Mouse (Mus musculus): ENCODE results near the gene Gm18596. TPM values are rescaled to one million over a fixed set of nuclear protein-coding genes. Genes with fewer than 3 reads are reported as not detected.

Gene Gm18596
- polyA plus RNA-seq, 1 experiment from 2014 or later, result not detected

GRCm38 (mm10) chr10:77697133-77697532 lies 45.3 kb downstream of the Gm18596 start, which contains the start of gene Gm9508:
Gene Gm9508, minus strand, starts transcription at chr10:77697233.
- Histone ChIP-seq H3K4me2 (no peak within 1 kb of the TSS), H3K9me3 (peaks cover 9% of the 10 kb centered on the region; the same call in 1 of the 2 replicates), H3K27me3 (no peaks in the 10 kb centered on the region), H3K36me3 (no peaks in the 10 kb centered on the region), H3K9ac (no peak within 1 kb of the TSS), H3K4me3 (no peak within 1 kb of the TSS), H3K4me1 (replicated peaks) (no peaks in the 10 kb centered on the region), H3K27ac (replicated peaks) (no peak within 1 kb of the TSS)
- 34% methylated on average over 4 of the region's 4 CpGs for WGBS
- ATAC-seq (ENCODE audit: low read depth), result no peak

Other genes with a start within 250 kb of the Gm18596 start
- 41.4 and 43.5 TPM in 2 replicates for gene Fam207a, start 226.9 kb downstream of the Gm18596 start, polyA plus RNA-seq (2015; fragmentation: Nextera tagmentation; extraction: Ambion mirVana)
- gene Itgb2, start 212.4 kb downstream of the Gm18596 start, polyA plus RNA-seq (2015; fragmentation: Nextera tagmentation; extraction: Ambion mirVana), result 1.0 TPM in 2 replicates
- gene Pttg1ip, start 160.9 kb downstream of the Gm18596 start, polyA plus RNA-seq (2015; fragmentation: Nextera tagmentation; extraction: Ambion mirVana), result 78.9 and 79.7 TPM in 2 replicates
- gene Sumo3, start 136.5 kb downstream of the Gm18596 start, polyA plus RNA-seq (2015; fragmentation: Nextera tagmentation; extraction: Ambion mirVana), result 248 and 252 TPM in 2 replicates
- 2.0 and 8.6 TPM in 2 replicates for gene Gm49325, start 136.4 kb downstream of the Gm18596 start, polyA plus RNA-seq (2015; fragmentation: Nextera tagmentation; extraction: Ambion mirVana)
- 86.8 and 87.9 TPM in 2 replicates for gene Ube2g2, start 120.4 kb downstream of the Gm18596 start, polyA plus RNA-seq (2015; fragmentation: Nextera tagmentation; extraction: Ambion mirVana)
- 0.48 and 2.0 TPM in 2 replicates for gene Tspear, start 56.1 kb downstream of the Gm18596 start, polyA plus RNA-seq (2015; fragmentation: Nextera tagmentation; extraction: Ambion mirVana)
- gene Gm19402, start 51.9 kb downstream of the Gm18596 start, polyA plus RNA-seq (2015; fragmentation: Nextera tagmentation; extraction: Ambion mirVana), result not detected in 2 replicates
- gene Gm9508, start 45.4 kb downstream of the Gm18596 start, polyA plus RNA-seq (2015; fragmentation: Nextera tagmentation; extraction: Ambion mirVana), result not detected in 2 replicates
- not detected in 2 replicates for gene Gm10272, start 36.0 kb downstream of the Gm18596 start, polyA plus RNA-seq (2015; fragmentation: Nextera tagmentation; extraction: Ambion mirVana)
- gene Gm10024, start 31.2 kb downstream of the Gm18596 start, polyA plus RNA-seq (2015; fragmentation: Nextera tagmentation; extraction: Ambion mirVana), result not detected in 2 replicates
- not detected in 2 replicates for gene Gm10142, start 26.8 kb downstream of the Gm18596 start, polyA plus RNA-seq (2015; fragmentation: Nextera tagmentation; extraction: Ambion mirVana)
- gene Krtap12-1, start 22.0 kb downstream of the Gm18596 start, polyA plus RNA-seq (2015; fragmentation: Nextera tagmentation; extraction: Ambion mirVana), result not detected in 2 replicates
- gene Gm10100, start 16.2 kb downstream of the Gm18596 start, polyA plus RNA-seq (2015; fragmentation: Nextera tagmentation; extraction: Ambion mirVana), result not detected in 2 replicates
- not detected in 2 replicates for gene Gm9736, start 8.7 kb upstream of the Gm18596 start, polyA plus RNA-seq (2015; fragmentation: Nextera tagmentation; extraction: Ambion mirVana)
- gene Gm3233, start 17.0 kb upstream of the Gm18596 start, polyA plus RNA-seq (2015; fragmentation: Nextera tagmentation; extraction: Ambion mirVana), result not detected in 2 replicates
- gene Gm3238, start 28.7 kb upstream of the Gm18596 start, polyA plus RNA-seq (2015; fragmentation: Nextera tagmentation; extraction: Ambion mirVana), result not detected in 2 replicates
- gene Gm7138, start 34.3 kb upstream of the Gm18596 start, polyA plus RNA-seq (2015; fragmentation: Nextera tagmentation; extraction: Ambion mirVana), result not detected in 2 replicates
- gene Gm3250, start 39.9 kb upstream of the Gm18596 start, polyA plus RNA-seq (2015; fragmentation: Nextera tagmentation; extraction: Ambion mirVana), result not detected in 2 replicates
- not detected in 2 replicates for gene Gm7137, start 45.6 kb upstream of the Gm18596 start, polyA plus RNA-seq (2015; fragmentation: Nextera tagmentation; extraction: Ambion mirVana)
- not detected in 2 replicates for gene Gm9639, start 52.4 kb upstream of the Gm18596 start, polyA plus RNA-seq (2015; fragmentation: Nextera tagmentation; extraction: Ambion mirVana)
- not detected in 2 replicates for gene Gm19668, start 56.5 kb upstream of the Gm18596 start, polyA plus RNA-seq (2015; fragmentation: Nextera tagmentation; extraction: Ambion mirVana)
- not detected in 2 replicates for gene Gm9507, start 69.2 kb upstream of the Gm18596 start, polyA plus RNA-seq (2015; fragmentation: Nextera tagmentation; extraction: Ambion mirVana)
- gene Gm2696, start 72.0 kb upstream of the Gm18596 start, polyA plus RNA-seq (2015; fragmentation: Nextera tagmentation; extraction: Ambion mirVana), result not detected in 2 replicates
- not detected in 2 replicates for gene Krtap10-4, start 84.5 kb upstream of the Gm18596 start, polyA plus RNA-seq (2015; fragmentation: Nextera tagmentation; extraction: Ambion mirVana)
- not detected in 2 replicates for gene Krtap10-10, start 93.3 kb upstream of the Gm18596 start, polyA plus RNA-seq (2015; fragmentation: Nextera tagmentation; extraction: Ambion mirVana)
- gene Gm36176, start 104.2 kb upstream of the Gm18596 start, polyA plus RNA-seq (2015; fragmentation: Nextera tagmentation; extraction: Ambion mirVana), result not detected in 2 replicates
- gene Gm10318, start 110.2 kb upstream of the Gm18596 start, polyA plus RNA-seq (2015; fragmentation: Nextera tagmentation; extraction: Ambion mirVana), result not detected in 2 replicates
- not detected in 2 replicates for gene Gm3285, start 119.3 kb upstream of the Gm18596 start, polyA plus RNA-seq (2015; fragmentation: Nextera tagmentation; extraction: Ambion mirVana)
- 11.5 and 12.1 TPM in 2 replicates for gene Lrrc3, start 159.9 kb upstream of the Gm18596 start, polyA plus RNA-seq (2015; fragmentation: Nextera tagmentation; extraction: Ambion mirVana)
- gene Trpm2, start 227.9 kb upstream of the Gm18596 start, polyA plus RNA-seq (2015; fragmentation: Nextera tagmentation; extraction: Ambion mirVana), result 4.1 and 4.9 TPM in 2 replicates
- gene 1810043G02Rik, start 235.9 kb upstream of the Gm18596 start, polyA plus RNA-seq (2015; fragmentation: Nextera tagmentation; extraction: Ambion mirVana), result 36.8 and 37.4 TPM in 2 replicates

Measured in neural tube, embryonic 13.5 days (tissue).